Mouse (Mus musculus): ENCODE results near the gene D10Jhu81e.

- TF ChIP-seq POLR2A (IDR thresholded peaks at IDR 0.05; ENCODE audit: insufficient read depth, low read length) (peak; percentile 39), CTCF (IDR thresholded peaks at IDR 0.05; ENCODE audit: low read depth, low read length) (no peak), EP300 (IDR thresholded peaks at IDR 0.05; ENCODE audit: insufficient read depth, low read depth, low read length) (no peak)
Observed at GRCm38 (mm10) chr10:78169281-78170042, at the start of gene D10Jhu81e.

Measured in ES-Bruce4 (cell line).